Mouse (Mus musculus): Measurements from ENCODE around the gene Olfml2b.

GRCm38 (mm10) chr1:170655280-170655917 is 11.1 kb downstream of the Olfml2b start:
- TF ChIP-seq CTCF (IDR thresholded peaks at IDR 0.05 in 2 of 3, conservative IDR thresholded peaks at IDR 0.05 in 1 of 3; ENCODE audit: control insufficient read depth in 1 of 3, insufficient read depth in 1 of 3, low read depth in 2 of 3, low read length in 3 of 3, poor library complexity in 1 of 3, severe bottlenecking in 1 of 3) = no peak
- TF ChIP-seq EP300 (IDR thresholded peaks at IDR 0.05; ENCODE audit: low read depth in 1 of 2, low read length in 2 of 2) = no peak
- TF ChIP-seq CHD2 (IDR thresholded peaks at IDR 0.05; ENCODE audit: low read length) = no peak
- no peak for TF ChIP-seq POLR2AphosphoS2 (IDR thresholded peaks at IDR 0.05; ENCODE audit: low read length)
- TF ChIP-seq POLR2A (IDR thresholded peaks at IDR 0.05; ENCODE audit: control insufficient read depth in 1 of 2, insufficient read depth in 1 of 2, low read depth in 1 of 2, low read length in 2 of 2, poor library complexity in 1 of 2) = no peak
- no peak for TF ChIP-seq MYC (IDR thresholded peaks at IDR 0.05; ENCODE audit: low read depth, low read length)
- TF ChIP-seq TBP (IDR thresholded peaks at IDR 0.05; ENCODE audit: low read depth, low read length) = no peak
- no peak for TF ChIP-seq TAL1 (IDR thresholded peaks at IDR 0.05; ENCODE audit: low read length)
- no peak for TF ChIP-seq GATA1 (IDR thresholded peaks at IDR 0.05; ENCODE audit: low read depth, low read length)
